Mouse (Mus musculus) forebrain, embryonic 11.5 days (tissue): ENCODE measurements around the gene Gm21954. TPM values are rescaled to one million over a fixed set of nuclear protein-coding genes. Genes with fewer than 3 reads are reported as not detected.

Source experiments
- ATAC-seq: fragments of 200-750 bp; cut with Nextera tagmentation; replicated peaks from 2 replicates; pipeline ENCODE4 v1.8.0; 2017; ENCODE audit warnings: moderate TSS enrichment; ENCODE audit not compliant: low FRiP score
- DNase-seq: peaks from one replicate; pipeline ENCODE4 v3.0.0-alpha.2; 2017; ENCODE audit warnings: low spot score
- H3K27ac ChIP-seq: fragments of 300-500 bp; sonication (generic); 2 replicates; pipeline ENCODE4 v1.5.1; 2014; ENCODE audit warnings: low read depth, low read length
- H3K27me3 ChIP-seq: fragments of 300-500 bp; sonication (generic); 2 replicates; pipeline ENCODE4 v1.6.1; 2014; ENCODE audit warnings: mild to moderate bottlenecking, low read length, mixed read lengths; ENCODE audit not compliant: control insufficient read depth, insufficient read depth
- H3K36me3 ChIP-seq: fragments of 300-500 bp; sonication (generic); 2 replicates; pipeline ENCODE4 v1.6.1; 2014; ENCODE audit warnings: mild to moderate bottlenecking, low read length, moderate library complexity, mixed read lengths; ENCODE audit not compliant: control insufficient read depth, insufficient read depth
- H3K4me1 ChIP-seq: fragments of 300-500 bp; sonication (generic); replicated peaks from 2 replicates; pipeline ENCODE4 v1.6.1; 2014; ENCODE audit warnings: low read length, mixed read lengths; ENCODE audit not compliant: control insufficient read depth, insufficient read depth
- H3K4me2 ChIP-seq: fragments of 300-500 bp; sonication (generic); 2 replicates; pipeline ENCODE4 v1.6.1; 2014; ENCODE audit warnings: low read depth, mild to moderate bottlenecking, low read length, moderate library complexity, mixed read lengths; ENCODE audit not compliant: severe bottlenecking
- H3K4me3 ChIP-seq: fragments of 300-500 bp; sonication (generic); 2 replicates; pipeline ENCODE4 v1.5.1; 2014; ENCODE audit warnings: low read depth, low read length
- H3K9ac ChIP-seq: fragments of 300-500 bp; sonication (generic); 2 replicates; pipeline ENCODE4 v1.6.1; 2014; ENCODE audit warnings: low read length
- H3K9me3 ChIP-seq: fragments of 300-500 bp; sonication (generic); 2 replicates; pipeline ENCODE4 v1.6.1; 2016; ENCODE audit warnings: low read length, mixed read lengths; ENCODE audit not compliant: control insufficient read depth
- WGBS: fragments of 180-500 bp; shearing (Covaris S2); extraction: QIAGEN DNeasy Blood & Tissue Kit; methylation state at CpG from one replicate; pipeline ENCODE4 v1.1.7; 2014; 5-methylcytosine and 5-hydroxymethylcytosine counted together
- polyA plus RNA-seq: library from polyadenylated mRNA; unstranded; fragments of >200 nt; fragmentation: Nextera tagmentation; extraction: Ambion mirVana; gene quantifications from 2 replicates; pipeline ENCODE4 v1.2.1, GENCODE M21; 2014

Gene Gm21954
- polyA plus RNA-seq, 1 experiment from 2014 or later = not detected

GRCm38 (mm10) chr3:55496462-55496941 is 24.5 kb upstream of the Gm21954 start:
- no peak overlapping the region for H3K4me3 ChIP-seq
- H3K9ac ChIP-seq = no peak overlapping the region
- no peaks in the 10 kb centered on the region for H3K9me3 ChIP-seq
- WGBS = 63% methylated on average over 9 of the region's 9 CpGs
- no peak overlapping the region for H3K4me2 ChIP-seq
- H3K27ac ChIP-seq = no peak overlapping the region
- H3K4me1 ChIP-seq = 0 out of 2 replicates have a peak, but pooled peaks cover 1% of the 10 kb centered on the region
- H3K27me3 ChIP-seq = no peaks in the 10 kb centered on the region
- ATAC-seq (no peak), DNase-seq (no peak)
- H3K36me3 ChIP-seq = no peaks in the 10 kb centered on the region

GRCm38 (mm10) chr3:55495866-55496265 is 23.9 kb upstream of the Gm21954 start:
- no peak for DNase-seq
- Histone ChIP-seq H3K9me3 (no peaks in the 10 kb centered on the region), H3K9ac (no peak overlapping the region), H3K4me2 (no peak overlapping the region), H3K4me1 (0 out of 2 replicates have a peak, but pooled peaks cover 1% of the 10 kb centered on the region), H3K27ac (no peak overlapping the region), H3K4me3 (no peak overlapping the region), H3K36me3 (no peaks in the 10 kb centered on the region), H3K27me3 (no peaks in the 10 kb centered on the region)
- no peak for ATAC-seq
- whole genome bisulfite sequencing = 10% methylated on average over 4 of the region's 4 CpGs

- no peak overlapping the region for H3K4me2 ChIP-seq
- 0 out of 2 replicates have a peak, but pooled peaks cover 1% of the 10 kb centered on the region for H3K4me1 ChIP-seq
- ATAC-seq (no peak), DNase-seq (no peak)
- no peaks in the 10 kb centered on the region for H3K27me3 ChIP-seq
- H3K4me3 ChIP-seq = no peak overlapping the region
- no peak overlapping the region for H3K27ac ChIP-seq
- H3K9ac ChIP-seq = no peak overlapping the region
- no peaks in the 10 kb centered on the region for H3K36me3 ChIP-seq
- 81% methylated on average over 7 of the region's 7 CpGs for WGBS
- H3K9me3 ChIP-seq = no peaks in the 10 kb centered on the region
Observed at GRCm38 (mm10) chr3:55495231-55495630, 23.2 kb upstream of the Gm21954 start.

GRCm38 (mm10) chr3:55494348-55494747 is 22.3 kb upstream of the Gm21954 start:
- Histone ChIP-seq H3K9ac (no peak overlapping the region), H3K4me1 (0 out of 2 replicates have a peak, but pooled peaks cover 1% of the 10 kb centered on the region), H3K9me3 (no peaks in the 10 kb centered on the region), H3K4me3 (no peak overlapping the region), H3K27me3 (no peaks in the 10 kb centered on the region), H3K27ac (no peak overlapping the region), H3K36me3 (no peaks in the 10 kb centered on the region), H3K4me2 (no peak overlapping the region)
- DNase-seq = no peak
- 42% methylated on average over 4 of the region's 4 CpGs for WGBS
- no peak for ATAC-seq

- Histone ChIP-seq H3K4me3 (no peak overlapping the region), H3K4me1 (0 out of 2 replicates have a peak, but pooled peaks cover 1% of the 10 kb centered on the region), H3K27ac (no peak overlapping the region), H3K4me2 (no peak overlapping the region), H3K9ac (no peak overlapping the region), H3K36me3 (no peaks in the 10 kb centered on the region), H3K27me3 (no peaks in the 10 kb centered on the region), H3K9me3 (no peaks in the 10 kb centered on the region)
- ATAC-seq (0 out of 2 replicates have a peak, but pooled peaks have one; percentile 24), DNase-seq (no peak)
- 24% methylated on average over 6 of the region's 6 CpGs for WGBS
Observed at GRCm38 (mm10) chr3:55492021-55492420, 20.0 kb upstream of the Gm21954 start.

- 89% methylated on average over 12 of the region's 12 CpGs for WGBS
- H3K36me3 ChIP-seq = no peaks in the 10 kb centered on the region; the same call in 1 of the 2 replicates
- H3K4me3 ChIP-seq = no peak overlapping the region
- no peaks in the 10 kb centered on the region for H3K9me3 ChIP-seq
- DNase-seq = no peak
- 0 out of 2 replicates have a peak, but pooled peaks cover 1% of the 10 kb centered on the region for H3K4me1 ChIP-seq
- ATAC-seq = no peak
- H3K9ac ChIP-seq = no peak overlapping the region
- no peaks in the 10 kb centered on the region for H3K27me3 ChIP-seq
- no peak overlapping the region for H3K4me2 ChIP-seq
- no peak overlapping the region for H3K27ac ChIP-seq
Observed at GRCm38 (mm10) chr3:55489231-55489990, 17.4 kb upstream of the Gm21954 start.

GRCm38 (mm10) chr3:55483328-55483727 is 11.3 kb upstream of the Gm21954 start:
- Histone ChIP-seq H3K4me3 (no peak overlapping the region), H3K27me3 (no peaks in the 10 kb centered on the region), H3K4me1 (no peaks in the 10 kb centered on the region), H3K9me3 (no peaks in the 10 kb centered on the region), H3K4me2 (no peak overlapping the region), H3K36me3 (no peaks in the 10 kb centered on the region; the same call in 1 of the 2 replicates), H3K27ac (no peak overlapping the region), H3K9ac (no peak overlapping the region)
- 58% methylated on average over 4 of the region's 4 CpGs for WGBS
- DNase-seq (no peak), ATAC-seq (no peak)

GRCm38 (mm10) chr3:55481140-55481539 is 9.1 kb upstream of the Gm21954 start:
- ATAC-seq (no peak), DNase-seq (no peak)
- H3K27ac ChIP-seq = no peak overlapping the region
- no peak overlapping the region for H3K4me3 ChIP-seq
- no peaks in the 10 kb centered on the region for H3K9me3 ChIP-seq
- H3K27me3 ChIP-seq = no peaks in the 10 kb centered on the region
- no peak overlapping the region for H3K9ac ChIP-seq
- no peaks in the 10 kb centered on the region for H3K4me1 ChIP-seq
- H3K4me2 ChIP-seq = no peak overlapping the region
- WGBS = 87% methylated on average over 1 of the region's 1 CpGs
- H3K36me3 ChIP-seq = no peaks in the 10 kb centered on the region

GRCm38 (mm10) chr3:55479306-55479705 is 7.3 kb upstream of the Gm21954 start:
- no peak overlapping the region for H3K4me2 ChIP-seq
- DNase-seq = no peak
- 87% methylated on average over 4 of the region's 4 CpGs for WGBS
- no peak overlapping the region for H3K27ac ChIP-seq
- no peak overlapping the region for H3K4me3 ChIP-seq
- H3K27me3 ChIP-seq = no peaks in the 10 kb centered on the region
- no peaks in the 10 kb centered on the region for H3K36me3 ChIP-seq
- ATAC-seq = no peak
- no peak overlapping the region for H3K9ac ChIP-seq
- no peaks in the 10 kb centered on the region for H3K4me1 ChIP-seq
- no peaks in the 10 kb centered on the region for H3K9me3 ChIP-seq
